Mouse (Mus musculus) midbrain, embryonic 13.5 days (tissue): ENCODE measurements around the gene Prr3. TPM values are rescaled to one million over a fixed set of nuclear protein-coding genes. Genes with fewer than 3 reads are reported as not detected.

Source experiments
- ATAC-seq: fragments of 200-750 bp; cut with Nextera tagmentation; 2 replicates; pipeline ENCODE4 v1.8.0; 2017; ENCODE audit warnings: mild to moderate bottlenecking, moderate TSS enrichment, moderate library complexity
- H3K27ac ChIP-seq: fragments of 300-500 bp; sonication (generic); 2 replicates; pipeline ENCODE4 v1.5.1; 2015; ENCODE audit warnings: inconsistent platforms, mild to moderate bottlenecking, moderate library complexity
- H3K27me3 ChIP-seq: fragments of 300-500 bp; sonication (generic); 2 replicates; pipeline ENCODE4 v1.6.1; 2015; ENCODE audit warnings: mild to moderate bottlenecking, inconsistent platforms
- H3K36me3 ChIP-seq: fragments of 300-500 bp; sonication (generic); 2 replicates; pipeline ENCODE4 v1.6.1; 2015; ENCODE audit warnings: mild to moderate bottlenecking, inconsistent platforms
- H3K4me1 ChIP-seq: fragments of 300-500 bp; sonication (generic); replicated peaks from 2 replicates; pipeline ENCODE4 v1.6.1; 2015; ENCODE audit warnings: inconsistent platforms
- H3K4me2 ChIP-seq: fragments of 300-500 bp; sonication (generic); replicated peaks from 2 replicates; pipeline ENCODE4 v1.6.1; 2015; ENCODE audit warnings: moderate library complexity, mild to moderate bottlenecking, inconsistent platforms
- H3K4me3 ChIP-seq: fragments of 300-500 bp; sonication (generic); replicated peaks from 2 replicates; pipeline ENCODE4 v1.5.1; 2015; ENCODE audit warnings: mild to moderate bottlenecking, inconsistent platforms
- H3K9ac ChIP-seq: fragments of 300-500 bp; sonication (generic); replicated peaks from 2 replicates; pipeline ENCODE4 v1.6.1; 2015; ENCODE audit warnings: mild to moderate bottlenecking, inconsistent platforms
- H3K9me3 ChIP-seq: fragments of 300-500 bp; sonication (generic); 2 replicates; pipeline ENCODE4 v1.6.1; 2016; ENCODE audit warnings: mild to moderate bottlenecking, inconsistent platforms
- WGBS: fragments of 180-500 bp; shearing (Covaris S2); methylation state at CpG from one replicate; pipeline ENCODE4 v1.1.7; 2015; 5-methylcytosine and 5-hydroxymethylcytosine counted together
- microRNA counts: library from miRNA; unstranded; fragments of <30 nt; microRNA quantifications from one replicate; lab custom pipeline; 2016
- microRNA-seq: library from miRNA; unstranded; fragments of <30 nt; microRNA quantifications from one replicate; pipeline ENCODE4, GENCODE M21; 2016
- polyA plus RNA-seq: library from polyadenylated mRNA; unstranded; fragments of >200 nt; fragmentation: Nextera tagmentation; extraction: Ambion mirVana; gene quantifications from 2 replicates; pipeline ENCODE4 v1.2.1, GENCODE M21; 2015

The Prr3 gene
- polyA plus RNA-seq, 1 experiment from 2014 or later, result 74.6 TPM

DNA sequence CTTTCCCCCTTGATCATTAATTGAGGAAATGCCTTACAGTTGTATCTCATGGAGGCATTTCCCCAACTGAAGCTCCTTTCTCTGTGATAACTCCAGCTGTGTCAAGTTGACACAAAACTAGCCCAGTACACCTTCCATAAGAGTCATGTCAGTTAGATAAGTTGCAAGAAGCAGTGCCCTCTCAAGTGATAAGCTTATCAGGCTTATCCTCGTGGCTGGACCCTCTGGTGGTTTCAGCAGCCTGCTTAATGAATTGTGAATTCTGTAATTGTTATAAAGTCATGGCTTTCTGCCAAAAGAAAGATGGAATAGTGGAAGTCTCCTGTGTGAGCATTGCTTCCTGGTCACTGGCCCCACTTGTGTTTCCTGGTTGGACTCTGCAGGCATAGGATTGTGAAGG is 52.6 kb downstream of the Prr3 start:
- no peak for ATAC-seq
- Histone ChIP-seq H3K4me3 (no peak overlapping the region), H3K9me3 (no peaks in the 10 kb centered on the region), H3K4me1 (peaks cover 5% of the 10 kb centered on the region; the same call in 1 of the 2 replicates), H3K27me3 (no peaks in the 10 kb centered on the region), H3K36me3 (peaks cover 86% of the 10 kb centered on the region), H3K9ac (no peak overlapping the region), H3K27ac (no peak overlapping the region), H3K4me2 (no peak overlapping the region)
- WGBS, result 86% methylated on average over 1 of the region's 1 CpGs

- H3K4me1 ChIP-seq, result peaks cover 37% of the 10 kb centered on the region
- ATAC-seq, result no peak
- no peak overlapping the region for H3K4me3 ChIP-seq
- peaks cover 50% of the 10 kb centered on the region for H3K36me3 ChIP-seq
- H3K27me3 ChIP-seq, result no peaks in the 10 kb centered on the region
- WGBS, result 96% methylated on average over 4 of the region's 4 CpGs
- H3K27ac ChIP-seq, result no peak overlapping the region
- no peaks in the 10 kb centered on the region for H3K9me3 ChIP-seq
- H3K4me2 ChIP-seq, result no peak overlapping the region
- H3K9ac ChIP-seq, result no peak overlapping the region
Observed at GRCm38 (mm10) chr17:35923281-35923680, 56.8 kb downstream of the Prr3 start.

- WGBS, result 88% methylated on average over 3 of the region's 3 CpGs
- no peak for ATAC-seq
- H3K27ac ChIP-seq, result peak overlapping the region; percentile 12; the same call in 1 of the 2 replicates
Observed at GRCm38 (mm10) chr17:35922566-35922965, 57.5 kb downstream of the Prr3 start.

More at GRCm38 (mm10) chr17:35922566-35922965, 57.5 kb downstream of the Prr3 start:
- no peaks in the 10 kb centered on the region for H3K27me3 ChIP-seq
- no peak overlapping the region for H3K4me3 ChIP-seq
- no peaks in the 10 kb centered on the region for H3K9me3 ChIP-seq
- H3K9ac ChIP-seq, result no peak overlapping the region
- H3K4me2 ChIP-seq, result no peak overlapping the region
- H3K36me3 ChIP-seq, result peaks cover 43% of the 10 kb centered on the region
- H3K4me1 ChIP-seq, result peaks cover 37% of the 10 kb centered on the region

MicroRNAs encoded within 50 kb of the gene (microRNA counts, 519-probe panel; counts per million panel counts)
- 110 counts per million, percentile 56 among the panel's probes with 10 or more counts for microRNA mmu-miR-877 (lab: Ali Mortazavi, UCI)

Small RNA genes lying within 50 kb of the gene (microRNA-seq; reads per million reads assigned to microRNA genes)
- 136 reads per million, percentile 56 among the genes with 10 or more reads in this experiment for gene Mir877

Other genes with a start within 250 kb of the Prr3 start
- gene Ier3, start 158.6 kb downstream of the Prr3 start, polyA plus RNA-seq, result 6.7 and 7.1 TPM in 2 replicates
- 59.6 and 67.4 TPM in 2 replicates for gene Flot1, start 157.0 kb downstream of the Prr3 start, polyA plus RNA-seq
- gene Tubb5, start 141.9 kb downstream of the Prr3 start, polyA plus RNA-seq, result 1,832 and 1,895 TPM in 2 replicates
- 10.3 and 12.7 TPM in 2 replicates for gene Mdc1, start 138.7 kb downstream of the Prr3 start, polyA plus RNA-seq
- 28.9 and 33.2 TPM in 2 replicates for gene Nrm, start 118.9 kb downstream of the Prr3 start, polyA plus RNA-seq
- 23.8 and 27.4 TPM in 2 replicates for gene Ppp1r18, start 114.6 kb downstream of the Prr3 start, polyA plus RNA-seq
- 34.3 and 37.3 TPM in 2 replicates for gene Dhx16, start 100.4 kb downstream of the Prr3 start, polyA plus RNA-seq
- gene 2310061I04Rik, start 82.8 kb downstream of the Prr3 start, polyA plus RNA-seq, result 34.7 and 36.8 TPM in 2 replicates
- gene Atat1, start 70.2 kb downstream of the Prr3 start, polyA plus RNA-seq, result 458 and 466 TPM in 2 replicates
- gene Mrps18b, start 63.8 kb downstream of the Prr3 start, polyA plus RNA-seq, result 49.9 and 54.6 TPM in 2 replicates
- gene Ppp1r10, start 63.8 kb downstream of the Prr3 start, polyA plus RNA-seq, result 51.3 and 54.6 TPM in 2 replicates
- gene Abcf1, start 10.5 kb downstream of the Prr3 start, polyA plus RNA-seq, result 107 and 112 TPM in 2 replicates
- 46.4 and 50.3 TPM in 2 replicates for gene Gnl1, start 385 bp downstream of the Prr3 start, polyA plus RNA-seq
- gene H2-T24, start 40.3 kb upstream of the Prr3 start, polyA plus RNA-seq, result 7.8 and 8.1 TPM in 2 replicates
- gene H2-T23, start 52.6 kb upstream of the Prr3 start, polyA plus RNA-seq, result 4.3 and 5.2 TPM in 2 replicates
- 4.4 and 4.8 TPM in 2 replicates for gene H2-T22, start 62.5 kb upstream of the Prr3 start, polyA plus RNA-seq
- not detected in 2 replicates for gene Gm6034, start 62.7 kb upstream of the Prr3 start, polyA plus RNA-seq
- gene Gm11127, start 78.1 kb upstream of the Prr3 start, polyA plus RNA-seq, result not detected in 2 replicates
- not detected in 2 replicates for gene Gm19684, start 141.4 kb upstream of the Prr3 start, polyA plus RNA-seq
- gene Gm7030, start 149.2 kb upstream of the Prr3 start, polyA plus RNA-seq, result not detected in 2 replicates
- gene Gm8909, start 188.3 kb upstream of the Prr3 start, polyA plus RNA-seq, result not detected in 2 replicates
- not detected in 2 replicates for gene H2-T3, start 210.1 kb upstream of the Prr3 start, polyA plus RNA-seq